Mouse (Mus musculus): Measurements from ENCODE around the gene Mfn2. TPM values are rescaled to one million over a fixed set of nuclear protein-coding genes. Genes with fewer than 3 reads are reported as not detected.

Gene Mfn2
- polyA plus RNA-seq, 1 experiment from 2014 or later = 104 TPM

DNA sequence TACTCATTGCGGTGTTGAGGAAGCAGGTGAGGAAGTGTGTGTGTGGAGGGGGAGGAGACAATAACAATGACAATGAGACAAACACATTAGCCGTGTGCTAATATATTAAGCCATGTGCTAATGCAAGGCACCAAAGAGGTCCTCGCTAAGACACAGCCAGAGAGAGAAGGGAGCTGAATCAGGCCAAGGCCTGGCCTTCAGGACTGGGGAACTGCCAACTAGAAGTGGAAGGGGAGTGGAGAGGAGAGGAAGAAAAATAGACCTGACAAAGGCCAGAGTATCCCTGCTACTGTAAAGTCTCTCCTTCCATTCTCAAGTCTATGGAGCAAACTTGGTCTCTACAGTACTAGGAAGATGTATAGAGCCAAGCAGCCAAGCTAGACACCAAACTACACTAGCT is 903 bp downstream of the Mfn2 start:
- ATAC-seq (replicated peaks) = no peak
- H3K4me3 ChIP-seq = peak overlapping the region; percentile 81
- WGBS = 86% methylated on average over 3 of the region's 3 CpGs
- H3K9me3 ChIP-seq = no peaks in the 10 kb centered on the region
- peak overlapping the region; percentile 64 for H3K4me2 ChIP-seq
- no peak overlapping the region for H3K27ac ChIP-seq
- H3K9ac ChIP-seq = peak overlapping the region; percentile 86
- no peaks in the 10 kb centered on the region for H3K27me3 ChIP-seq (replicated peaks)
- H3K36me3 ChIP-seq (replicated peaks) = peaks cover 13% of the 10 kb centered on the region; the same call in 1 of the 2 replicates
- H3K4me1 ChIP-seq = peaks cover 17% of the 10 kb centered on the region

DNA sequence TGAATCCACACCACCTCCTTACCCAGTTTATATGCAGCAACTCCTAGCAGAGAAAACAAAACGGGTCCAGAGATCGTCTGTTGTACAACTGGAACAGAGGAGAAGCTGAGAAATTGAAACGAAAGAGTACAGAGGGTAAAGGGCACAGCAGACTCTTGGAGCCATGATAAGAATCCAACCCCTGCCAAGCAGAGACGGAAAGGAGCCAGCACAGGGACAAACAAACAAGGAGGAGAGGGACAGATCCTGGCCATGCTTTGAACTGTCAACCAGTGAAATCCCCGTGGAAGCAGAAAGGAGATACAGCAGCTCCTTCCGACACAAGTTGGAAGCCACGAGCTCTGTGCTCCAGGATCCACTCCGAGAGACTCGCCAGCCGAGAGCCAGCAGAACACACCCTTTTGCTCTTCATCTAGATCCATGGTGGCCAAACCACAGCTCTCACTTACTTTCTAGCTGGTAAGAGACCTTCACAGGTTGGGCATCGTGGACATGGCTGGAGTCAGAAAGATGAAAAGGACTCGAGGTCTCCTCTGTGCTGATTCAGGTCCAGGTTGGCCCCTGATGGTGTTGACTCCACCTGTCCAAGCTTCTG is 1.5 kb downstream of the Mfn2 start:
- Histone ChIP-seq H3K27ac (no peak overlapping the region), H3K4me2 (peak overlapping the region; percentile 64), H3K4me3 (peak overlapping the region; percentile 81; the same call in 1 of the 2 replicates)

DNA sequence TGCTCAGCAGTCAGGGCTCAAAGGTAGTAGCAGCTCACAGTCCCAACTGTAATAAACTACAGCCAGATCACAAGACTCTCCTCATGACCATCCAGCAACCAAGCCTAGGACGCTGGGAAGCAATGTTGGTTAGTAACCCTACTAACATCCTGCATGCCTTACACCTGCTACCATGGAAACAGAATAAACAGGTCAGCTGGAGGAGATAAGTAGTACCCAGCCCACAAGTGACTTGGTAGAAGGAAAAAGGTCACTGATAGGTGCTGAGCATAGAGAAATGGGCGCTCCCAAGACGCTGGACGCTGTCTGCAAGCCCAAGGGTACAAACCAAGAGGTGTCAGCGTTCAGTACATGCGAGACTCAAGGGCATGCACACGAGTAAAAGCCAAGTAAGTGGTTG is 4.1 kb downstream of the Mfn2 start:
- 82% methylated on average over 7 of the region's 7 CpGs for WGBS
- Histone ChIP-seq H3K4me1 (peaks cover 17% of the 10 kb centered on the region), H3K9me3 (no peaks in the 10 kb centered on the region), H3K4me3 (no peak overlapping the region), H3K36me3 (replicated peaks) (peaks cover 30% of the 10 kb centered on the region), H3K4me2 (no peak overlapping the region), H3K27me3 (replicated peaks) (no peaks in the 10 kb centered on the region), H3K27ac (no peak overlapping the region), H3K9ac (no peak overlapping the region)
- ATAC-seq (replicated peaks) = no peak

More for the DNA sequence above, 1.5 kb downstream of the Mfn2 start:
- H3K9me3 ChIP-seq = no peaks in the 10 kb centered on the region
- H3K4me1 ChIP-seq = peaks cover 17% of the 10 kb centered on the region
- H3K9ac ChIP-seq = no peak overlapping the region
- H3K27me3 ChIP-seq (replicated peaks) = no peaks in the 10 kb centered on the region
- WGBS = 92% methylated on average over 12 of the region's 12 CpGs
- no peak for ATAC-seq (replicated peaks)
- H3K36me3 ChIP-seq (replicated peaks) = peaks cover 18% of the 10 kb centered on the region

DNA sequence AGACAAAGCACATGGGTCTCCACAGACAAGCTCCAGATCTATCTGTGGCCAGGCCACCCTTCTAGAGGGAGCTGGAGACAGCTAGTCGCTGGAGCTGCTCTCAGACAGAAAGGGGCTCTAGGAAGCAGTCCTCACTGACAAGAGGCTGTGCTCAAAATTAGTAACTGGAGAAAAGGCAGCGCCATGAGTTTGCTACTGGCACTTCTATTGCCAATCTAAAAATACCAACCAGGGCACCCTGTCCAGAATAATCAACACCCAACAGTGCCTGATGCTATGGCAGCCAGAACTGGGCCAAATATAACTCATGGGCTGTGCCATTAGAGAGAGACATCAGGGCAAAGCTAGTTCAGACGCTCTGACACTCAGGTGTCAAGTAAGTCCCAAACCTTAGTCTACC is 7.2 kb downstream of the Mfn2 start:
- WGBS = 93% methylated on average over 3 of the region's 3 CpGs
- H3K27me3 ChIP-seq (replicated peaks) = no peaks in the 10 kb centered on the region
- no peak for ATAC-seq (replicated peaks)
- no peak overlapping the region for H3K4me3 ChIP-seq
- peaks cover 48% of the 10 kb centered on the region for H3K36me3 ChIP-seq (replicated peaks)
- 0 out of 2 replicates have a peak, but pooled peaks cover 3% of the 10 kb centered on the region for H3K4me1 ChIP-seq
- no peak overlapping the region for H3K4me2 ChIP-seq
- H3K27ac ChIP-seq = no peak overlapping the region
- H3K9me3 ChIP-seq = no peaks in the 10 kb centered on the region
- H3K9ac ChIP-seq = no peak overlapping the region

DNA sequence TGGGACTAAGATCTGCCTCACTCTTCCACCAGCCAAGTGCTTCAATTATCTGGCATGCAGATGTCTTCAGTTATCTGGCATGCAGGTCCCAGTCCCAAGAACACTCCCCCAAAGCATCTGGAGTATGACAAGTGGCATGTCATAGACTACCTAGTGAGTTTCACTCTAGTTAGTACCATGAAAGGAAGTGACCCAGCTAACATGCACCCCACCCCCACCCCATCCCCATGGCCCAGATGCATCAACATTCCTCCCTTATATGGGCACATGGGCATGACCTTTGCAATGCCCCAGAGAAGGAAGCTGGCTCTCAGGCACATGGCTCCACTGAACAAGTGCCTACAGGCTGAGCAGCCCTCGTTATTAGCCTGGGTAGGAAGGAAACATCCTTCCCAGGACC is 8.1 kb downstream of the Mfn2 start:
- Histone ChIP-seq H3K9me3 (no peaks in the 10 kb centered on the region), H3K4me2 (no peak overlapping the region), H3K4me3 (no peak overlapping the region), H3K4me1 (0 out of 2 replicates have a peak, but pooled peaks cover 3% of the 10 kb centered on the region), H3K36me3 (replicated peaks) (peaks cover 54% of the 10 kb centered on the region), H3K27me3 (replicated peaks) (no peaks in the 10 kb centered on the region), H3K27ac (no peak overlapping the region), H3K9ac (no peak overlapping the region)
- ATAC-seq (replicated peaks) = no peak
- 71% methylated on average over 1 of the region's 1 CpGs for WGBS

DNA sequence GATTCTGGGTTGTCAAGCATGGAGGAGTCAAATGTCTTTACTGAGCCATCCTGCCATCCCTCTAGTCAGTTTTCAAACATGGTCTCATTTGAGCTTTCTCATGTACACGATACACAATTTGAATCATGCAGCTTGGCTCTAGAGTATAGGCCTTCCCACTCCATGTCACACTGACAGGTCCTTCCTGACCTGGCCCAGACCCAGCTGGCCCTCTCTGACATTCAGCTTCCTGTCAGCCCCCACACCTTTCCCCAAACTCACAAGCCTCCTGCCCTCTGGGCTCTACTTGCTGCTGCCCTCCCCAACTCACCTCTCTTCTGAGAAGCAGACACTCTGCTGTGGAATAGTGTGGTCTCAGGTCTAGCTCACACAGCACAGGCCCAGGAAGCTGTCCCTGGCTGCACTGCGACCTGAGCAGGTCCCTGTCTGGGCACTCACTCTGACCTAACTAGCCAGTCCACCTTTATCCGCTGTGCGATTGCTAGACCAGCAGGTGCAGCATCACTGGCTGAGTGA is 8.6 kb downstream of the Mfn2 start:
- Histone ChIP-seq H3K27ac (no peak overlapping the region), H3K36me3 (replicated peaks) (peaks cover 58% of the 10 kb centered on the region), H3K4me2 (no peak overlapping the region), H3K9ac (no peak overlapping the region), H3K4me1 (0 out of 2 replicates have a peak, but pooled peaks cover 2% of the 10 kb centered on the region), H3K9me3 (no peaks in the 10 kb centered on the region), H3K4me3 (no peak overlapping the region), H3K27me3 (replicated peaks) (no peaks in the 10 kb centered on the region)
- 96% methylated on average over 4 of the region's 4 CpGs for WGBS
- no peak for ATAC-seq (replicated peaks)

DNA sequence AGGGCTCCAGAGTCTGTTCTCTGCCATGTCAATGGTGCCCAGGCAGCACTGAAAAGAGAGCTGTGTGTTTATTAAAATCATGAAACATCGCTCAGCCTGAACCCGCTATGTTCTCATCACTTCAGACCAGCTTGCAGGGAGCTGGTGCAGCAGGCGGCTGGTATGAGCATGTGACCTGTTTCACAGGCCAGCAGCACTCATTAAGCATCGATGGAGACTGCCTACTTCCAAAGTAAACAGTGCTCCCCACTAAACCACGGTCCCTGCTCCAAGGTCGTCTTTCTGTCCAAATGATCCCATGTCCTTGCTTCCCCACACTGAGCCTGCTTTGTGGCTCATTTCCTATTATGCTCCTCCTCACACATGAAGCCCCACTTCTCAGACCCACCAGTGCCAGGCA is 14.2 kb downstream of the Mfn2 start:
- H3K27ac ChIP-seq = no peak overlapping the region
- H3K36me3 ChIP-seq (replicated peaks) = peaks cover 60% of the 10 kb centered on the region
- no peak overlapping the region for H3K4me2 ChIP-seq
- H3K9me3 ChIP-seq = no peaks in the 10 kb centered on the region
- H3K4me1 ChIP-seq = no peaks in the 10 kb centered on the region
- 91% methylated on average over 6 of the region's 6 CpGs for WGBS
- no peak for ATAC-seq (replicated peaks)
- no peak overlapping the region for H3K4me3 ChIP-seq
- H3K9ac ChIP-seq = no peak overlapping the region
- no peaks in the 10 kb centered on the region for H3K27me3 ChIP-seq (replicated peaks)

DNA sequence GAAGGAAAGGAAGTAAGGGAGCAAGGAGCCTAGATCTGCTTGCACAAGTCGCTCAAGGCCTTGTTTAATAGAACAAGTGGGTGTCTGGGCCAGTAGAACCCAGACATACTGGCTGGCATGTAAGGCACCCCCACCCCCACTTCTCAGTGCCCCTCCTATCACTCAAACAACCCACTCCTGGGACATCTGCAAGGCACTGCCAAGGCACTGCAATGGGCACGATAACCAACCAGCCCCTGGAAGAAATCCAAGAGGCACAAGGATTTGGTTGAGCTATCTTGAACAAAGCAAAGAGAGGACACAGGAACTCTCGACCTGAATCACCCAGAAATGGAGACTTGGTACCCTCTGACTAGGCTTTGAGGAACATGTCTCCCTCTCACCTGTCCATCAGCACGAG is 16.3 kb downstream of the Mfn2 start:
- WGBS = 88% methylated on average over 4 of the region's 4 CpGs
- H3K36me3 ChIP-seq (replicated peaks) = peaks cover 62% of the 10 kb centered on the region

DNA sequence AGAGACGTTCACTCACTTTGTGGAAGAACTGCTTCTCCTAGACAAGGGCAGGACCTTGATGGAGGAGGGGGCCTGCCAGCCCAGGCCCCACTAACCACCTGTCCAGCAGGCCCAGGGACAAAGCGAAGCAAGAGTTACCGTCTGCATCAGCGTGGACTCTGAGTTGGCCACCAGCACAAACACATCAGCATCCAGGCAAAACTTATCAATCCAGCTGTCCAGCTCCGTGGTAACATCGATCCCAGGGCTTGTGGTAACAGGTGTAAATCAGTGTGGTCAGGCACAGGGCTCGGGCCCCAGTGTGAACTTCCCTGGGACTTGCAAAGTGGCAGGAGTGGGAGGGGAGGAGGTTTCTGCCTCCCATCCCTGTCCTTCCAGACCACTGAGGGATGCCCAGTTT is 17.2 kb downstream of the Mfn2 start:
- no peak overlapping the region for H3K27ac ChIP-seq
- ATAC-seq (replicated peaks) = no peak
- WGBS = 95% methylated on average over 7 of the region's 7 CpGs

More for the DNA sequence above, 16.3 kb downstream of the Mfn2 start:
- Histone ChIP-seq H3K9ac (no peak overlapping the region), H3K27ac (no peak overlapping the region), H3K4me2 (no peak overlapping the region), H3K4me1 (no peaks in the 10 kb centered on the region), H3K27me3 (replicated peaks) (no peaks in the 10 kb centered on the region), H3K4me3 (no peak overlapping the region), H3K9me3 (no peaks in the 10 kb centered on the region)
- no peak for ATAC-seq (replicated peaks)

DNA sequence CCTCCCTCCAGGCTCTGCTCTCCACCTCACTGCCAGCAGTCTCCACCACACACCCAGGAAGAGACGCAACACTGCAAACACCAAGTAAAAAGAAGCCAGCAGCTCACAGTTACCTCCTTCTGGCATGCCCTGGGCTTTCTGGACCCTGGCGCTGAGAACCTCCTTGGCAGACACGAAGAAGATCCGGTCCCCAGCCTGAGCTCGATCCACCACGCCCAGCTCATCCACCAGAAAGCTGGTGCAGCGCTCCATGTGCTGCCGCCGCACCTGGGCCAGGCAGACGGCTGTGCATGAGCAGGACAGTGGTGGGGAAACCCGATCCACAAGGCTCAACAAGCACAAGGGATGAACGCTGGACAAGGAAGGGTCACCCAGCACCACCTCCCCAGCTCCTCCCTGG is 18.3 kb downstream of the Mfn2 start:
- Histone ChIP-seq H3K4me2 (no peak overlapping the region), H3K27me3 (replicated peaks) (no peaks in the 10 kb centered on the region), H3K36me3 (replicated peaks) (peaks cover 67% of the 10 kb centered on the region), H3K9me3 (no peaks in the 10 kb centered on the region), H3K4me1 (no peaks in the 10 kb centered on the region), H3K4me3 (no peak overlapping the region), H3K9ac (no peak overlapping the region), H3K27ac (no peak overlapping the region)
- 94% methylated on average over 12 of the region's 12 CpGs for WGBS
- no peak for ATAC-seq (replicated peaks)

More for the DNA sequence above, 17.2 kb downstream of the Mfn2 start:
- peaks cover 65% of the 10 kb centered on the region for H3K36me3 ChIP-seq (replicated peaks)
- H3K27me3 ChIP-seq (replicated peaks) = no peaks in the 10 kb centered on the region
- no peak overlapping the region for H3K9ac ChIP-seq
- H3K4me2 ChIP-seq = no peak overlapping the region
- no peaks in the 10 kb centered on the region for H3K9me3 ChIP-seq
- no peaks in the 10 kb centered on the region for H3K4me1 ChIP-seq
- no peak overlapping the region for H3K4me3 ChIP-seq

DNA sequence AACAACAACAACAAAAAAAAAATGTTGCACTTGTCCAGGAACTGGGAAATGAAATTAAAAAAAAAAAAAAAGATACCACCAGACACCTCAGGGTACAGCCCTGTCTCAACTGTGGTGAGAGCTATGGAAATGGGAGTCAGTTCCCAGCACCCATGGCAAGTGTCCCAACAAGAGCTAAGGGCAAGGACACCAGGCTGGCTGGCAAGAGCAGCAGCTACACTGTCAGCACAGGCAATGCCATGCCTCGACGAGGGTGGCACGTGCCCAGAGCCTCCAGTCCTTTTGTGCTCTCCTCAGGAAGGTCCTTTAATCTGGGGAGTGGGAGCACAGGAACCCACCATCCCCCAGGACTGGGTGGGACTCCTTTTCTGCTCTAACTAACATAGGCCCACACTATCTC is 20.4 kb downstream of the Mfn2 start:
- ATAC-seq (replicated peaks) = no peak
- Histone ChIP-seq H3K4me1 (no peaks in the 10 kb centered on the region), H3K4me2 (no peak overlapping the region), H3K27ac (no peak overlapping the region), H3K27me3 (replicated peaks) (no peaks in the 10 kb centered on the region), H3K4me3 (no peak overlapping the region), H3K36me3 (replicated peaks) (peaks cover 53% of the 10 kb centered on the region), H3K9me3 (no peaks in the 10 kb centered on the region), H3K9ac (no peak overlapping the region)
- 88% methylated on average over 3 of the region's 3 CpGs for WGBS

DNA sequence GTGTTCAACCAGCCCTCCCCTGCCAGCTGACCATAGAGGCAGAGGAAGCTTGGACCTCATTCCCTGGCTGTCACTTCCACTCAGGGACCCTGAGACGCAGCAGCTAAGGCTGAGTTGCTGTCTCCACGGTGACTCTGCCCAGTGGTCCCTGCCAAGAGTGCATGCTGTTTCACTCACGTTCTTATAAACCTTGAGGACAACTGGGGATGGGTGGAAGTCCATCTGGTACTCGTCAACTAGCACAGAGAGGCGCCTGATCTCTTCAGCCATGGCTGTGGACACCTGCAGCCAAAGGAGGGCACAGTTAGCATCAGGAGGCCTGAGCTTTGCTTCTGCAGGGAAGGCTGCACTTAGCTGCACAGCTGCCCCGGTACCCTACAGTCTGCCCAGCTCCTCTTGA is 21.5 kb downstream of the Mfn2 start:
- no peaks in the 10 kb centered on the region for H3K9me3 ChIP-seq
- no peak overlapping the region for H3K27ac ChIP-seq
- no peak overlapping the region for H3K4me2 ChIP-seq
- H3K4me3 ChIP-seq = no peak overlapping the region
- H3K36me3 ChIP-seq (replicated peaks) = peaks cover 57% of the 10 kb centered on the region
- no peaks in the 10 kb centered on the region for H3K4me1 ChIP-seq
- WGBS = 80% methylated on average over 6 of the region's 6 CpGs
- no peak for ATAC-seq (replicated peaks)
- no peaks in the 10 kb centered on the region for H3K27me3 ChIP-seq (replicated peaks)
- no peak overlapping the region for H3K9ac ChIP-seq

DNA sequence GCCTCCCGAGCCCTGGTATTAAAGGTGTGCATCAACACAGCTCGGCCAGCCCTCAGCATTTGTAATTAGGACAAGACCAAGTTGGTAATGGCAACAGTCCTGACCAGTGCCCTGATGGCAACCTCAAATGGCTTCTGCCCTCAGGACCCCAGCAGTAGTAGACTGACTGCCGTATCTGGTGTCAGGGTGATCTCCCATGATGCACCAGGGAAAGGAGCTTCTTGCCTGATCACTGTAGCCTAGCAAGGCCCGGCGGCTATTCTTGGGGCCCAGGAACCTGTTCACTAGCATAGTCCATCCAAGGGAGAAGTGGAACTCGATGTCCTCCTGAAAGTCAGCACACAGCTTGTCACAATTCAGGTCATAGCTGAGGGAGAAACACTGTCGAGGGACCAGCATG is 22.7 kb downstream of the Mfn2 start:
- H3K27ac ChIP-seq = no peak overlapping the region
- H3K4me3 ChIP-seq = no peak overlapping the region
- ATAC-seq (replicated peaks) = no peak
- peaks cover 52% of the 10 kb centered on the region for H3K36me3 ChIP-seq (replicated peaks)
- H3K27me3 ChIP-seq (replicated peaks) = no peaks in the 10 kb centered on the region
- H3K9ac ChIP-seq = no peak overlapping the region
- H3K4me2 ChIP-seq = no peak overlapping the region
- WGBS = 96% methylated on average over 7 of the region's 7 CpGs
- no peaks in the 10 kb centered on the region for H3K4me1 ChIP-seq
- no peaks in the 10 kb centered on the region for H3K9me3 ChIP-seq

All from midbrain, embryonic 15.5 days (tissue).